Mouse (Mus musculus): ENCODE results near the gene Zar1l.

- no peak for TF ChIP-seq CTCF (IDR thresholded peaks at IDR 0.05; ENCODE audit: control insufficient read depth, insufficient read depth, insufficient replicate concordance, low read depth, low read length)
- TF ChIP-seq POLR2A (IDR thresholded peaks at IDR 0.05; ENCODE audit: control insufficient read depth, low read depth, low read length): no peak
Measured at GRCm38 (mm10) chr5:150465218-150465617, 52.7 kb downstream of the Zar1l start.

Measured in testis, adult 2 months (tissue).